Mouse (Mus musculus) lung, adult 2 months (tissue): ENCODE data around the gene Tjp3. TPM values are rescaled to one million over a fixed set of nuclear protein-coding genes. Genes with fewer than 3 reads are reported as not detected.

Experiments
- DNase-seq: peaks from one replicate; pipeline ENCODE4 v3.0.0; 2022
- H3K4me1 ChIP-seq: fragments of 200-500 bp; 2 replicates; pipeline ENCODE4 v1.6.1; 2011; ENCODE audit warnings: low read length; ENCODE audit not compliant: control insufficient read depth, insufficient read depth
- H3K4me3 ChIP-seq: fragments of 200-500 bp; replicated peaks from 2 replicates; pipeline ENCODE3; 2011; ENCODE audit warnings: low read depth, mild to moderate bottlenecking, control low read depth, low read length; ENCODE audit errors: extremely low read depth
- CTCF ChIP-seq: fragments of 200-500 bp; IDR thresholded peaks from 2 replicates; pipeline ENCODE4 v1.5.1; 2011; ENCODE audit warnings: mild to moderate bottlenecking, low read length, control low read depth; ENCODE audit not compliant: insufficient read depth
- POLR2A ChIP-seq: fragments of 200-500 bp; IDR thresholded peaks from 2 replicates; pipeline ENCODE4 v1.6.1; 2011; ENCODE audit warnings: low read depth, mild to moderate bottlenecking, control low read depth, low read length, borderline replicate concordance; ENCODE audit errors: extremely low read depth
- WGBS: fragments of 180-500 bp; shearing (Covaris S2); methylation state at CpG from one replicate; pipeline ENCODE4 v1.1.7; 2018; 5-methylcytosine and 5-hydroxymethylcytosine counted together
- polyA plus RNA-seq: library from polyadenylated mRNA; depleted of rRNA; stranded (reverse); fragments of >200 nt; gene quantifications from 2 replicates; pipeline ENCODE4 v1.2.3, GENCODE M21; 2012

Gene Tjp3
- polyA plus RNA-seq, 1 experiment = 27.6 TPM

DNA sequence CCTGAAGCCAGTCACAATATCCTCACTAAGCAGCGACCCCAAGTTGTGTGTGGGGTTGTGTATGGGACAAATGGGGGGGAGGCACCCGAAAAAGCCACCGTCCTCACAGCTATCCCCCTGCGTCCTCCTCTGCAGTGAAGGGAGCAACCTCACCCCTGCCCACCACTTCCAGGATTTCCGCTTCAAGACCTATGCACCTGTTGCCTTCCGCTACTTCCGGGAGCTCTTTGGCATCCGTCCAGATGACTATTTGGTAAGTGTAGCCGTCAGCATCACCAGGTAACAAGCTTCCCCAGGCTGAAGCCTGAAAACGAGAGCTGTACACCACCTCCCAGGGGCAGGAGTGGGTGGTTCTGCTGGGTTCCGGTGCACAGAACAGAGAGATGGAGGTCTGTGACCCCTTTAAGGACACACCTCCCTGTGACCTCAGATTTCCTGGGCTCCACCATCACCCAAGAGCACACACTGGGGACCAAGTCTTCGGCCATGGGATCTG is 14.8 kb upstream of the Tjp3 start:
- WGBS = 81% methylated on average over 12 of the region's 12 CpGs
- TF ChIP-seq CTCF (no peak), POLR2A (no peak)
- no peak for DNase-seq

DNA sequence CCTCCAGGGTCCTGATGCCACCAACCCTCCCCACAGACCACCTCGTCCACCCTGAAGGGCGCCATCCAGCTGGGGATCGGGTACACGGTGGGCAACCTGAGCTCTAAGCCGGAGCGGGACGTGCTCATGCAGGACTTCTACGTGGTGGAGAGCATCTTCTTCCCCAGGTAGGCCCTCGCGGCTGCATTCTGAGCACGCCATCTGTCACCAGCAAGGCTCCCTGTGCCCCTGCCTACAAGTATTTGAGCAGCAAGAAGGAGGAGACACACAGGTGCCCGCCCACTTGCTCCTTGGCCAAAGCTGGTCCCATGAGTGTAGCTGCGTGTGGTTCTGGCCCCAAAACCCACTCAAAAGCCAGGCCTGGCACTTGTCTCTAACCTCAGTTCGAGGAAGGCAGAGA is 14.3 kb upstream of the Tjp3 start:
- 91% methylated on average over 14 of the region's 14 CpGs for WGBS
- no peak for TF ChIP-seq CTCF
- no peak for TF ChIP-seq POLR2A
- Histone ChIP-seq H3K4me1 (peaks cover 28% of the 10 kb centered on the region), H3K4me3 (no peak overlapping the region)
- DNase-seq = no peak

More for the DNA sequence above, 14.8 kb upstream of the Tjp3 start:
- Histone ChIP-seq H3K4me3 (no peak overlapping the region), H3K4me1 (peaks cover 25% of the 10 kb centered on the region)

DNA sequence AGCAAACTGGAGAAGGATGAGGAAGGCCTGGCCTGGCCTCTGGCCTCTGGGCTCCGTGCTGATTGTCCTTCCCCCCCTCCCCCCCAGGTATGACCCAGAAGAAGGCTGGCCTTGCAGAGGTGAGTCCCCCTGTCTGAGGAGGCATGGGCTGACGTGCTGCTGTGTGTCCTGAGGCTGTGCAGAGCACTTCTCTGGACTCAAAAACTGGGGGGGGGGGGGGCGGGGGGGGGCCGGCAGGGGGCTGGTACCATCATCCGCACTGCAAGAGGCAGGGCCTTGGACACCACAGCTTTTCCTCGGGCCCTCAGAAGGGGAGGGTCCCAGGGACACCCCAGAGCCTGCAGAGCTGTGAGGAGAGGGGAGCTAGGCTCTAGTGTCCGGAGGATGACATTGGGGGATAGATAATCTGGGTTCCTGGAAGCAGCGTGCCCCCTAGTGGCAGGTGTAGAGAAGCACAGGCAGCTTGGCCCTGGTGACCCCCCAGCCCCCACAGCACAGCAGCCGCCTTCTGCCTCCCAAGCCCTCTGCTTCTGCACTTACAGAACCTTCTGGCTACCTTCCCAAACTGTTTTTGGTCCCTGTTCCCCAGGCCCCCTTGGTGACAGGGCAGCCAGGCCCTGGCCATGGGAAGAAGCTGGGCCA is 13.3 kb upstream of the Tjp3 start:
- TF ChIP-seq CTCF (peak; percentile 94), POLR2A (no peak)
- Histone ChIP-seq H3K4me1 (peaks cover 32% of the 10 kb centered on the region), H3K4me3 (no peak overlapping the region)
- peak; percentile 62 for DNase-seq
- WGBS = 23% methylated on average over 9 of the region's 9 CpGs

DNA sequence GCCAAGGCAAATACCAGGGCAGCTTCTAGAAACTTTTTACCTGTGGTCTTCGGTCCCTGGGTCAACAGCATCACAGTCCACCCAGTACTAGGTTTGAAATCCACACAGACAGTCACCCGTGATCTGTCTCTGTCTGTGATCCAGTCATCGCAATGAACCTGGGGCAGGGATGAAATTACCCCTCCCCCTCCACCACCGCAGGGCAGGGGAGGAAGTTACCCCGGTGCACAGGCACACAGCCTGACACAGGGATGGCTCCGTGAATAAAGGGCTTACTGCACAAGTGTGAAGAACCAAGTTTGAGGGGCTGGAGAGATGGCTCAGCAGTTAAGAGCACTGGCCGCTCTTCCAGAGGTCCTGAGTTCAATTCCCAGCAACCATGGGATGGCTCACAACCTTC is 12.4 kb upstream of the Tjp3 start:
- Histone ChIP-seq H3K4me1 (peaks cover 38% of the 10 kb centered on the region), H3K4me3 (no peak overlapping the region)
- TF ChIP-seq CTCF (no peak), POLR2A (no peak)
- 48% methylated on average over 7 of the region's 7 CpGs for WGBS
- no peak for DNase-seq

DNA sequence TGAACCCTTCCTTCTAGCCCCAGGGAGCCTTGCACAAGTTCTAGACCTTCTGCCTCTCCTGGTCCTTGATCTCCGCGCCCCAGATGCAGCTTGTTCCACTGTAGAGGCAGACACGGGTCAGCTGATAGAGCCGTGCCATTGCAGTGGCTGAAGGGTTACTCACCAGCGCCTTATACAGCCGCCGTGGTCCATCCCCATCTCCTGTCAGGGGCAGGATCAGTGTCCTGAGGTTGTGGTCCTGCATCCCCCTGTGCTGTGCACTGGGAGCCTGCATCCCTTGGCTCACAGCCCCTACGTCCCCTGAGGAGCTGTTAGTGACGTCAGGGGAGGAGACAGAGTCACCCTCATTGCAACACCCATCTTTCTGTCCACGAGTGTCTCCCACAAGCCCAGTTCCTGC is 11.9 kb upstream of the Tjp3 start:
- Histone ChIP-seq H3K4me1 (peaks cover 41% of the 10 kb centered on the region), H3K4me3 (no peak overlapping the region)
- no peak for DNase-seq
- WGBS = 33% methylated on average over 10 of the region's 10 CpGs
- TF ChIP-seq CTCF (no peak), POLR2A (no peak)

DNA sequence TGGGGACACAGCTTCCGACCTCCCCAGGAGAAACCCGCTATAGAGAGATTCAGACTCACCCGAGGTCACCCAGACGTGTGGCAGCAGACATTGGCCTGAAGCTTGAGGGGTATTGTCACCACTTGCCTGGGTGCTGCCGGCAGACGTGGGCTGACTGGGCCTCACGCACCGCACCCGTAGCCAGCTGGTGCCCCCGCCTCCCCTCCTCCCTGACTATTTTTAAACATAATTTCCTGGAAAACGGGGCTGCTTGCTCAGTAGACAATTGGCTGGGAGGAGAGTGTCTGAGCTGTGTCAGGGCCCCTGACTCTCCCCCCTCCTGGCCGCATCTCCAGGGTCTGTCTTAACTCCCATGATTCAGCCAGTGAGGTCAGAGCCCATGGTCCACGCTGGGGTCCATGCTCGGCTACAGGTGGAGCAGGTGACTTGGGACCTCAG is 11.4 kb upstream of the Tjp3 start:
- Histone ChIP-seq H3K4me1 (peaks cover 43% of the 10 kb centered on the region), H3K4me3 (no peak overlapping the region)
- TF ChIP-seq CTCF = no peak
- TF ChIP-seq POLR2A = no peak
- WGBS = 17% methylated on average over 14 of the region's 14 CpGs
- DNase-seq = no peak

DNA sequence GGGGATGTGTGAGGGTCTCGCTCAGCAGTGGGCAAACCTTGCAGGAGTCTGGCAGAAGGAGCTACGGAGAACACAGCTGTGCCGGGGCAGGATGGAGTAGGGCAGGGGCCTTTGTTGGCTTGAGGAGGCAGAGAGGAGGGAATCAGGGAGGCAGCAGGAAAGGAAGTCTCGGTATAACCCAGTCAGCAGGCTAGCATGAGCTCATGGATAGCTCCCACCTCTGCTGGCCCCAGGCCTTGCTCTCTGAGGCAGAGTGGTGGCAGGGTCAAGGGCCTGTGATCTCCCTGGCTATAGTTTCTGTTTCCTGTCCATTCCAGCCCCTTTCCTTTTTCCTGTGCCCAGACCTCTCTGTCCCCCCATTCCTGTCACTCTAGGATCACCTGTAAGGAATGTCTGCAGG is 10.9 kb upstream of the Tjp3 start:
- H3K4me3 ChIP-seq = no peak overlapping the region
- WGBS = 31% methylated on average over 4 of the region's 4 CpGs
- H3K4me1 ChIP-seq = peaks cover 48% of the 10 kb centered on the region
- TF ChIP-seq CTCF = no peak
- DNase-seq = no peak

DNA sequence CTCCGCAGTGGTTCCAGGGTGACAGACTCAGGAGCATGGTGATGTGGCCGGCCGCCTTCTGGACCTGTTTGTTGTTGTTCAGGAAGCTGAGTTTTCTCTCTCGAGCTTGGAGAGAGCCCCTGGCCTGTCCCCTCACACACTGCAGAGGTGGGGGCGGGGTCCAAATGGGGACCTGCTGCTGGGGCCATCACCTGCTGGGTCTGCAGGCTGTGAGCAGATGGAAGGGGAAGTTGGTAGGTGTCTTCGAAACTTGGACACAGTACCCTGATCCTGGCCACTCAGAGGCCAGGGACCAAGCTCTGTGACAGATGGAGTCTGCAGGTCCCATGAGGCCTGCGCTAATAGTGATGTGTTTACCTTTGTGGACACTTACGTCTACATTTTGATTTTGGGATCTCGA is 9.9 kb upstream of the Tjp3 start:
- WGBS = 70% methylated on average over 9 of the region's 9 CpGs
- DNase-seq = no peak
- Histone ChIP-seq H3K4me1 (peaks cover 50% of the 10 kb centered on the region), H3K4me3 (no peak overlapping the region)
- no peak for TF ChIP-seq POLR2A

DNA sequence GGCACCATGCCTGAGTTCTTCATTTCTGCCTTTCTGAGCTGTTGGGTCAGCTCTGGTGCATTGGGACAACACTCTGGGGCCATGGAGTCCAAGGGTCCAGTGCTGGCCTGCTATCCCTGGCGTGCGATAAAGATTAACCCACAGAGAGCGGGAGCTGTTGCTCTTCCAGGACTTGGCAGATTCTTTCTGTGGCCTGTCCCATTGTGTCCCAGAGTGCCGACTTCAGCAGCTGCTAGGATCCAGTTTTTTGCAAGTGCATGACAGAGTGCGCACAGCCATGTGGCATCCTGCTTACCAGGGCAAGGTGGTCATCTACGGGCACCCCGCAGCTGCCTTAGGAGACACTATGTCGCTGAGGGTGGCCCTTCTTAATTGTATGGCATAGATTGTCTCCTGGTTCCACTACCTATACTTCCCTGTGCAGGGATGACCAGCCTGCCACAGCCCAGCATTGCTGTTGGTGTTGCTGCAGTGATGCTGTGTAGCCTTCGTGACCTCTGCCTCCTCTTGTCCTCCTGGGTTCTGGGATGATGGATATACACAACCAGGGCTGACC is 9.0 kb upstream of the Tjp3 start:
- 80% methylated on average over 9 of the region's 9 CpGs for WGBS
- Histone ChIP-seq H3K4me3 (no peak overlapping the region), H3K4me1 (peaks cover 50% of the 10 kb centered on the region)
- TF ChIP-seq CTCF (no peak), POLR2A (no peak)
- DNase-seq = no peak

DNA sequence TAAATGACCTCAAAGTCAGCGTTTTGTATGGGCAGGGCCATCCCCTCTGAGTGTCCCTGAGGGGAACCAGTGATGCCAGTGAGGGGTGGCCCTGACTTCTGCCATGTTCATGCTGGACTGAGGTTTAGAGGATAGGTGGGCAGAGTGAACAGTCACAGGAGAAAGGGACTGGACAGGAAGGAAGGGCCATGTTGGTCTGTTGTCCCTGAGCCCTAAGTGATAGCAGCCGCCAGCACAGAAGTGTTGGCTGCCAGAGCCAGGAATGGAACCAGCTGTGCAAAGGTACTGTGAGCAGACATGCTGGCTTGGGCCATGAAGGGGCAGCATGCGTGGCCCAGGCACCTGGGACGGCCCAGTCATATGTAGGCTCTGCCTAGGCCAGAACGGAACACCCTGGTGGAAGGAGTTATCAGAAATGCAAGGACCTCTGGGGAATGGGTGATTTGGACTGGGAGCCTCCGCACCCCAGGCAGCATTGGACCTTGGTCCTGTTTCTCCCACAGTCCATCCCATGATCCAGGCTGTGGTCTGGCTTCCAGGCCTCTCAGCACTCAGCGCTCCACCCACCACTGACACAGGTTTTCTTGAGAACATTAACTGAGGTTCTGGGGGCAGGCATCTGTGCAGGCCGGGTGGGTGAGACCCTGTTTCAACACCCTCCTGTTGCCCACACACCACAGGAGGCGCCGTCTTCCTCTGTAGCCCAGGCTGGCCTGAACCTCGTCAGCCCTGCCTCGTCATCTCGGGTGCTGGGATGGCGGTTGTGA is 8.4 kb upstream of the Tjp3 start:
- DNase-seq = no peak
- peaks cover 52% of the 10 kb centered on the region for H3K4me1 ChIP-seq
- TF ChIP-seq POLR2A (no peak), CTCF (no peak)
- WGBS = 75% methylated on average over 14 of the region's 14 CpGs
- H3K4me3 ChIP-seq = no peak overlapping the region
